Mouse (Mus musculus) spleen, postnatal 36 days (tissue): ENCODE measurements at regions not wholly inside any gene's neighbourhood (a gene's known extent, or its start where the extent isn't known, plus 50 kb on each side); places are given as distances from the start of the nearest gene placed in this dataset.

Source experiments
- DNase-seq, 2 experiments: peaks; one replicate each; pipeline ENCODE4 v3.0.0; 2022; ENCODE audit warnings: low spot score in 2 of 2, mixed read lengths in 1 of 2

DNA sequence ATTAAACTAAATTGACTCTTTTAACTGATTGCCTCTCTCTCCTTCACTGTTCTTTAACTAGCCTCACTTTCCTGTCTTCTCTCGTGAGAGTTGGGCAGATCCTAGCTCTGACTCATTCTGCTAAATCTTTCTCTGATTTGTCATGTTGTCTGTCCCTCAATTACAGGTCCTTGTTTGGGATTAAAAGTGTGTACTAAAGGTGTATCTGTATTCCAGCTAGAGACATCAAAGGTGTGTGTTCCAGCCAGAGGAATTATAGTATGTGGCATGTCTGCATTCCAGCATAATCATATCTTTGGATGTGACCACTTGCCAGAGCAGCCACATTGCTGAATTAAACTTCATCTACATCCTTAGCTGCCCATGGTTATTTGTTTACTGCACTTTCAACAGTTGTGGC is 167.5 kb upstream of the Fam83b start:
- no peak for DNase-seq

DNA sequence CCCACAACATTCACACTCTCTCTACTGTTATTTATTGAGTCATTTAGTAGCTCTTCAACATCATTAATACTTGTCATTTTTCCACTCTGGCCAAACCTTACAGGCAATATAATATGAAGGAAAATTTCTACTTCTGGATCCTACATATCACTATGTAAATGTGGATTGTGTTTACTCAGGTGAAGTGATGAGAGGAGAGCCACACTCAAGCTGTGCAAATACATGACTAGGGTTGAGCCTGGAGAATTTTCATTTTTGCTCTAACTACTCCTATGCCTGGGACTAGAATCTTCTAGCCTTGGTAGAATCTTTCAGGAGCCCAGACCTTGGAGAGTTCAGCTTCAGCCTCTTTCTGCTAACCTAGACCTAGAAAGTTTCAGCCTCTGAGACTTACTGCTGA is 166.9 kb upstream of the Fam83b start:
- DNase-seq = no peak

DNA sequence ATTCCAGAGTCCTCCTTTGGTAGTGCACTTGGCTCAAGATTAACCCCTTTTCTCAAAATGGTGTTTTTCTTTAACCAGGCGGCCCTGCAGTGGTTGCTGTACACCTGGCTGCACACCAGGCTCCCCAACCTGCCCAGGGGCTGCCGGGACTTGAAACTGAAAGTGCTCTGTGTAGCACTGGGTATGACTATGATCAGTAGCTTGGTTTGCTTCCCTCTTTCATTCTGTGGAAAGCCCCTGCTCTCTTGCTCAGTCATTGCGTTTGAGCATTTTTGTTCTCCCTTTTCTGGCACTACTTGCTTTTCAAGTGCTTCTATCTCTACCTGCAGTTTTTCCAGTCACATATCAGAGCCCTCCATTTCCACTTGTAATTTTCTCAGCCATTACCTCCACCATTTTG is 156.0 kb upstream of the Fam83b start:
- no peak for DNase-seq

DNA sequence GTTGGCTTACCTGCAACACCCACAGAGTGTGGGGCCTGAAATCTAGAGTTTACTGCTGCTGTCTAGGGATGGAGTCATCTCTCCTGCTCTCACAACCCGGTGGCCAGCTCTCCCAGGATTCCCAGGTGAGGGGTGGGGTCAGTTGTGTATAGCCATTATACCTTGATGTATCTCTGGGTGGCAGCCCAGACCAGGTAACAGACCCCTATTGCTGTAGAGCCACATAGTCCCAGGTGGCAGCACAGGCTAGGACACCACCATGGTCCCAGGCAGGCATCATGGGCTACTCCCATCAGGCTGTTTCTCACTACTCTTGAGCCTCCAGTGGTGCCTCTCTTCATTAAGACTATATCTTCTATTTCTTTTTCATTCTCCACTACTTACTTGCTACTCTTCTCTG is 148.9 kb upstream of the Fam83b start:
- DNase-seq = no peak

DNA sequence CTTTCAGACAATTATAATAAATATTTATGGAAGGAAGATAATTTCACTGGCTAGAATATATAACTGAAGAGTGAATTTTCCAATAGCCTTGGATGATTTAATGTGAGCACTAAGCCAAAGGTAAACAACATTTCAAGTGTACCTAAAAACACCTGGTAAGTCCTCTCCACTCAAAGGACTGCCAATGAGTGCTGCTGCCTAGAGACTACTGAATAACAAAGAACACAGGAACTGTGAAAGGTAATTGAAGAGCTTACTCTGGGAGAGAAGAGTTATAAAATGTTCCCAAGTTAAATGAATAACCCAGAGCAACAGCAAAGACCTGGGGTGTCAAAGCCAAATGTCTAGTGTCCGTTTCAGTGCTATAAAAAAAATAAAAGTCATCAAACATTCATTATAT is 139.5 kb upstream of the Fam83b start:
- no peak for DNase-seq

DNA sequence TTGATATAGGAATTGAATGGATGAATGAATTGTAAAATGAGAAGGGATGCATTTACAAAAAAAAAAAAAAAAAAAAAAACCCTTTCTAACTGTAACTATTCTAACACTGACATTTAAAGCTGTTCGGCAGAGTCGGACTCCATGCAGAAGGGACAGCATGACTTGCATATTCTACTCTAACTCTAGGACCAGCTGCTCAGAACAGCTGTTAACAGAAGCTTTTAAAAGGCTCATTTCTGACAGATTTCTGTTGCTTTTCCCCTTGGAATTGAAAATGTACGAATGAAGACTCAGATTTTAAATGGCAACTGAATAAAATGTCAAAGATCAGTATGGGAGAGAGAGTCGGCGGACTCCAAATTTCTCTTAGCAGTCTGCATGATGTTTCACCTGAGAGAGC is 138.9 kb upstream of the Fam83b start:
- DNase-seq = no peak

DNA sequence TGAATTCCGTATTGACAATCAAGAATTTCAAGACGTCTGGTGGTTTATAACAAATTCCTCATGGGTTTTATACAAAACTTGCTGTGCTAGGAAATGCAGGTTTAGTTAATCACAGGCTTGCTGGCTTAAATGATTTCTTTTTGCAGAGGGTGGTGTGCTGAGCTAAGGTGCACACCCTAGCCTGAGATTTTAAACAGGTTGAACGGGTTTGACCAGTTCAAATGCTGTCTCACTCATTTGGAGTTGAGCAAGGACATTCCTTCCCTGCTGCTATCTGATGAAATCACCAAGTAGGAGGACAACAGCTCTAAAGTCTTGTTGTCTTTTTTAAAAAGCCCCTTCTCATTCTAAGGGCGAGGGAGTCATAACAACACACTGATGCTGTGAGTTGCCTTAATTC is 128.6 kb upstream of the Fam83b start:
- DNase-seq = no peak

DNA sequence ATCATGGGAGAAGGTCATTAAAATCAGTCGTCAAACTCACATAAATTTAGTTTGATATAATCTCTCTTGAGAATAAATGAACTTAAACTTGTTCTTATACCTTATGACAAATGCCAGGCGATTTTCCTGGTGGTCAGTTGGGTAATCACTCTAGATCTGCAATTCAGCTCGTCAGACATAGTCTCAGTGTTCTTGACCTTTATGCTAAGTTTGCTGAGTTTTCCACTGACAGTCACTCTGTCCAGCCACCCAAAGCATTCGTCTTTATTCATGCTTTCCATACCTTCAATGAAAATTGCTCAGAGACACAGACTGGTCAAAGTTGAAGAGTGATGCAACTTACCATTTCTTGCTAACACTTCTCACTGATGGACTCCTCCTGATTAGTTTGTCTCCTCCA is 126.1 kb upstream of the Fam83b start:
- no peak for DNase-seq

DNA sequence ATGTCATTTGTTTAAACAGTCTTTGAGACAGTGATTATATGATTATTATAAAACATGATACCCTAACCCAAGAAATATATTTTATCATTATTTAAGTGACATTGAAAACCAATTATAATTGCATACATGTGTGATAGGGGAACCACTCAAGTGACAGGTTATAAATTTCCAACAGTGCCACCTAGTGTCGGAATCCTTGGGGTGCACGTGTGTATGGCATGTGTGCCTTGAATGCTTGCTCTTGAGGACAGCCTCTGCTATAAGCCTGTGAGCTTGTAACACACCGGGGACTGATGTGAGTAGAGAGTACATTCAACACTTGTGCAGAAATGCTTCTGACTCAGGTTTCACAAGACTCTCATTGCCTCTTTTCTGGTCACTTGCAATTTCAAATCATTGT is 93.9 kb upstream of the Fam83b start:
- DNase-seq = peak; percentile 2 to 23

DNA sequence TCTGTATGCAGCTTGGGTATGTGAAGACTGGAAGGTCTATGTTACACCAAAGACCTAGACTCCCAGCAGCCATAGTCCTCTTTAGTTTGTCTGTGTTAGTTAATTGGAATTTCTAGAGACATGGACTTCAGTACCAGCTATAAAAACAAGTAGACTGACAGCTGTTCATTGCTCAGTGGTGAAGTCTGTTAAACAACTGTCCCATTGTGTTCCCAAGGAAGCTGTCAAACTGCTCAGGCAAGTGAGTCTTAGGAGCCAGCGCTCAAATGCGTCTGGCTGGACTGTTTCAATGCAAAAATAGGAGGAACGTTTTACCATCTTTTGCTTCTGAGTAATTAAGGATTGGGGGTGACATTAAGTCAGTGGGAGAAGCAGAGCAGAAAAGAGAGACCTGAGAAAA is 92.9 kb upstream of the Fam83b start:
- no peak for DNase-seq

DNA sequence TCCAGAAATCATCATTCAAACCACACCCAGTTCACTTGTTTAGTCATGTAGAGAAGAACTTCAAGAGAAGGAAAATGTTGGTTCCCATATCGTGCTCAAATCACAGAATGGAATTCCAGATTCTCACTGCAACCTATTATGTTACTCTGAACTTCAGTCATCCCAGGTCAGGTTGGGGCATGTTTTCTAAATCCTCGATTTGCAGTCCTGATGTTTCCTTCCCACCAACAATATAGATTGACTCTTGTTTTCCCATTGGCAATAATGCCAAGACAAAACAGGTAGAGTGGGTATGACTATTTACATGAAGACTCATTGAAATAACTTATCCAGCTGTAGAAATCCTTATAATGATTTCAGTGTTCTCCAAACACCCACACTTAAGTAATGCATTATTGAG is 86.4 kb upstream of the Fam83b start:
- DNase-seq = no peak

DNA sequence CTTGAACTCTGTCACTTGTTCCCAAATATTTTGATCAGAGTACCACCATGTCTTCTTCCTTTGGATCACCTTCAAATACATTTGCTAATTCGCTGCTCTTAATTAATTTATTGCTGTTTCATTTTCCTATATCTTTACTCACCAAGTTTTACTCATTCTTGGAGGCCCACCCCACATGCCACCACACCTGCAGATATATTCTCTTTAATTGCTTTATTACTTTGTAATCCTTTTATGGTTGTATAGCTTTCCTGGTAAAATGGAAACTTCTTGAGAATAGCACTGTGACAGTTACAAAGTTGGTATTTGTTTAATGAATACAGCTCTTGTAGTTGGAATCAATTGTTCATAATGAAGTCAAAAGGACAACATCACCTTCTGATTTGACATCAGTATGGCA is 82.6 kb upstream of the Fam83b start:
- no peak for DNase-seq

DNA sequence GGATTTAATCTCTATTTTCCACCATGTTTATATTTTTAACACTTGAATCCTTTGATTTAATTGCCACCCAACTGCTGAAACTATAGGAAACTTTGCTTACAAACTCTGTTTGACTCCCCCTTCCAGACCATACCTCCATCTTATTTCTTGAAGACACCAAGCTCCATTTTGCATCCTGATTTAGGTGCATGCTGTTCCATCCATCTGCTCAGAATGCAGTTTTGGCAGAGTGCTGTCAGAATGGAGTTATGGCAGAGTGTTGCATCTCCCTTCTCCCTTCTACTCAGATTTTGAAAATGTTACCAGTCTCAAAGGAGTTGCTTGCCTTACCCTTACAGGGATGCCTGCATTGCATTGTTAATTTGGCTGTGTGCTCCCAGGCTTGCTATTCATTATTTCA is 79.5 kb upstream of the Fam83b start:
- DNase-seq = no peak
